Mouse (Mus musculus) limb, embryonic 10.5 days (tissue): ENCODE results near the gene Spdl1. TPM values are rescaled to one million over a fixed set of nuclear protein-coding genes. Genes with fewer than 3 reads are reported as not detected.

ENCODE experiments used
- DNase-seq: peaks from one replicate; pipeline ENCODE4 v3.0.0-alpha.2; 2017; ENCODE audit warnings: low spot score
- H3K27ac ChIP-seq: fragments of 300-500 bp; sonication (generic); 2 replicates; pipeline ENCODE4 v1.5.1; 2016; ENCODE audit warnings: mild to moderate bottlenecking
- H3K27me3 ChIP-seq: fragments of 300-500 bp; sonication (generic); 2 replicates; pipeline ENCODE4 v1.6.1; 2016; ENCODE audit warnings: low read depth, mild to moderate bottlenecking; ENCODE audit not compliant: poor library complexity, severe bottlenecking
- H3K36me3 ChIP-seq: fragments of 300-500 bp; sonication (generic); 2 replicates; pipeline ENCODE4 v1.6.1; 2016; ENCODE audit warnings: mild to moderate bottlenecking, moderate library complexity
- H3K4me1 ChIP-seq: fragments of 300-500 bp; sonication (generic); 2 replicates; pipeline ENCODE4 v1.6.1; 2016
- H3K4me3 ChIP-seq: fragments of 300-500 bp; sonication (generic); 2 replicates; pipeline ENCODE4 v1.5.1; 2016; ENCODE audit warnings: mild to moderate bottlenecking, moderate library complexity
- H3K9me3 ChIP-seq: fragments of 300-500 bp; sonication (generic); replicated peaks from 2 replicates; pipeline ENCODE4 v1.6.1; 2016; ENCODE audit warnings: mild to moderate bottlenecking
- WGBS: fragments of 180-500 bp; shearing (Covaris S2); methylation state at CpG from one replicate; pipeline ENCODE4 v1.1.7; 2016; 5-methylcytosine and 5-hydroxymethylcytosine counted together
- polyA plus RNA-seq: library from polyadenylated mRNA; unstranded; fragments of >200 nt; fragmentation: Nextera tagmentation; extraction: Ambion mirVana; gene quantifications from 2 replicates; pipeline ENCODE4 v1.2.1, GENCODE M21; 2016

The Spdl1 gene
- 33.5 and 33.9 TPM in 2 replicates for polyA plus RNA-seq

- WGBS = under 1% methylated on average over 49 of the region's 49 CpGs
Measured at GRCm38 (mm10) chr11:34833318-34834086, at the start of gene Spdl1. Gene Spdl1, minus strand, starts transcription at chr11:34833641.

DNA sequence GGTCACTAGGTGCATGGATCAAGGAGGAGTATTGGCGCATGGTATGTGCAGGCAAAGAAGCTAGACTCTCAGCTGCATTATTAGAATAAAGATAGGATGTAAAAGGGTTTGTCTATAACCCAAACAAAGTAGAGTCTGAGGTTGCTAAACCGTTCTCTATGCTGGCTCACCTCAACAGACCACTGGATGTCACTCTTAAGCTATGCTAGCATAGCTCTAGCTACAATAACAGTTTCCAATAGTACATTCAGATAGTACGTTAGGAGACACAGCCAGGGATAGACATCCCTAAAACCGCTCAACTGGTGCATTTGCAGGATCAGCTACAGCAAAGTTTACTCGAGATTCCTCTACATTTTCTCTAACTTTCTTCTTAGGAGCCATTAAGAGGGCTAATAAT is 48.1 kb upstream of the Spdl1 start:
- Histone ChIP-seq H3K9me3 (no peaks in the 10 kb centered on the region), H3K4me1 (no peaks in the 10 kb centered on the region), H3K27ac (no peak overlapping the region), H3K4me3 (no peak overlapping the region), H3K27me3 (peaks cover 12% of the 10 kb centered on the region), H3K36me3 (no peaks in the 10 kb centered on the region)
- no peak for DNase-seq
- 47% methylated on average over 5 of the region's 5 CpGs for WGBS

More at GRCm38 (mm10) chr11:34833318-34834086, at the start of gene Spdl1:
- Histone ChIP-seq H3K27ac (peak within 1 kb of the TSS; percentile 92), H3K36me3 (peaks cover 29% of the 10 kb centered on the region), H3K4me3 (peak within 1 kb of the TSS; percentile 78), H3K4me1 (peaks cover 15% of the 10 kb centered on the region), H3K27me3 (no peaks in the 10 kb centered on the region), H3K9me3 (no peaks in the 10 kb centered on the region)
- DNase-seq = peak; percentile 96

DNA sequence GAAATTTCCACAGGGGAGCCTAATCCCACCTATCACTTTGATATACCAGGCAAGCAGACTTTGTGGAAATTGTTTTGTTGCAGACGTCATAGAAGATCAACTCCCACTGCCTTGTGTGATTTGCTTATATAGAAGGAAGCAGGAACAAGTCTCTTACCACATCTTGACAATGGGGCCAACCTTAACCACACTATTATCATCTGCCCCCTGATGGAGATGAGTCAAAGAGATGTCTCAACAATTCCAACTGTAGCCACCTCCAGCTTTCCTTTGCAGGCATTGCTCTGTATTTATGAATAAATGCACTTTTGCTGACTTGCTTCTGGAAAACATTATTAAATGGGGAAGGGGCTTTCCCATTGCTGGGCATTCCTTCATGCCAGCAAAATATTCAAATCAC is 46.2 kb upstream of the Spdl1 start:
- H3K36me3 ChIP-seq = no peaks in the 10 kb centered on the region
- H3K4me1 ChIP-seq = no peaks in the 10 kb centered on the region
- H3K27ac ChIP-seq = no peak overlapping the region
- WGBS = 87% methylated on average over 1 of the region's 1 CpGs
- H3K9me3 ChIP-seq = no peaks in the 10 kb centered on the region
- no peak overlapping the region for H3K4me3 ChIP-seq
- DNase-seq = no peak
- H3K27me3 ChIP-seq = peaks cover 12% of the 10 kb centered on the region

- Histone ChIP-seq H3K4me1 (no peaks in the 10 kb centered on the region), H3K27ac (no peak overlapping the region), H3K9me3 (no peaks in the 10 kb centered on the region), H3K27me3 (no peaks in the 10 kb centered on the region), H3K36me3 (no peaks in the 10 kb centered on the region), H3K4me3 (no peak overlapping the region)
- DNase-seq = no peak
- 89% methylated on average over 2 of the region's 2 CpGs for WGBS
Measured at GRCm38 (mm10) chr11:34873861-34874260, 40.4 kb upstream of the Spdl1 start.

GRCm38 (mm10) chr11:34872432-34872831 is 39.0 kb upstream of the Spdl1 start:
- DNase-seq = no peak
- H3K27ac ChIP-seq = no peak overlapping the region
- WGBS = 93% methylated on average over 2 of the region's 2 CpGs
- no peaks in the 10 kb centered on the region for H3K36me3 ChIP-seq
- H3K9me3 ChIP-seq = no peaks in the 10 kb centered on the region
- no peaks in the 10 kb centered on the region for H3K4me1 ChIP-seq
- H3K4me3 ChIP-seq = no peak overlapping the region
- H3K27me3 ChIP-seq = no peaks in the 10 kb centered on the region

- no peaks in the 10 kb centered on the region for H3K9me3 ChIP-seq
Measured at GRCm38 (mm10) chr11:34871991-34872390, 38.5 kb upstream of the Spdl1 start.

GRCm38 (mm10) chr11:34871456-34871855 is 38.0 kb upstream of the Spdl1 start:
- Histone ChIP-seq H3K4me3 (no peak overlapping the region), H3K27ac (no peak overlapping the region), H3K4me1 (no peaks in the 10 kb centered on the region), H3K36me3 (no peaks in the 10 kb centered on the region), H3K27me3 (no peaks in the 10 kb centered on the region), H3K9me3 (no peaks in the 10 kb centered on the region)
- no peak for DNase-seq
- WGBS = 86% methylated on average over 3 of the region's 3 CpGs

More at GRCm38 (mm10) chr11:34871991-34872390, 38.5 kb upstream of the Spdl1 start:
- Histone ChIP-seq H3K27ac (no peak overlapping the region), H3K36me3 (no peaks in the 10 kb centered on the region), H3K4me1 (no peaks in the 10 kb centered on the region), H3K27me3 (no peaks in the 10 kb centered on the region), H3K4me3 (no peak overlapping the region)
- DNase-seq = no peak
- WGBS = 89% methylated on average over 3 of the region's 3 CpGs

DNA sequence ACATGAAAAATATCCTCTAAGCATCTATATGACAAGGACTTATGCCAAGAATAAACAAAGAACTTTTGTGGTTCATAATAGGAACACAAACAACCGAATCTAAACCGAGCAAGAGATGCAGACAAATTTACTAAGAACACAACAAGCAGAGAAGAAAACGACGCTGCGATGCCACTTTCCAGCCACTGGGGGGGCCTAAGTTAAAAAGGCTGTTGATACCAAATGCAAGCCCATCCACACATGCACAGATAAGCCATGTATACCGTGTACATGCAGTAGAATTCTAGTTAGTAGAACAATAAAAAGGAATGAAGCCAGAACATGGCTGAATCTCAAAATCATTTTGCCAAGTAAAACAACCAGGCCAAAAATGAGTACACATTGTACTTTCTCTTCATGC is 35.2 kb upstream of the Spdl1 start:
- DNase-seq = no peak
- Histone ChIP-seq H3K36me3 (no peaks in the 10 kb centered on the region), H3K27ac (no peak overlapping the region), H3K9me3 (no peaks in the 10 kb centered on the region), H3K4me1 (no peaks in the 10 kb centered on the region), H3K4me3 (no peak overlapping the region), H3K27me3 (no peaks in the 10 kb centered on the region)
- WGBS = 45% methylated on average over 6 of the region's 6 CpGs

DNA sequence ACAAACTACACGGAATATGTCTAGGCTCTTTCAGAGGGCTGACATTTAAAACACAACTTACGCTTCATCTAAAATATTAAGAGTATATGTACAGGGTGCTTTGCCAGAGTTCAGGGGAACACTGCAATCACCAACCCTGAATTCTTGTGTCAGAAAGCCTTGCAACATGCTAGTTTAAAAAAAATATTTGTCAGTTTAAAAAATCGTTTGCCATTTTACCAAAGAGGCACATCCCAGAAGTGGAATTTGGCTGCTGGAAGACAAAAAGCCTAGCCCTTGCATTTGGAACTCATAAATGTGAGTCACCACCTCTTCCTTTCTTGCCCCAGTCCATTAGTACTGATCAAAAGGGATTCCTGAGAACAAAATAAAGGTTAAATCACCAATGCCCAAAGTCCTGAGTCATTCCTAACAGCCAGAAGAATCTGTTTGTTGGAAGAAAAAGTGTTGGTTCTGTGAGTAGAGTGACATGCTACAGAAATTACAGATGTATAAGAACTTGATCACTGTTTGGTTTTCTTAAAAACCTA is 32.4 kb upstream of the Spdl1 start:
- WGBS = 83% methylated on average over 3 of the region's 3 CpGs
- no peaks in the 10 kb centered on the region for H3K27me3 ChIP-seq
- no peak overlapping the region for H3K4me3 ChIP-seq
- H3K27ac ChIP-seq = no peak overlapping the region
- H3K36me3 ChIP-seq = no peaks in the 10 kb centered on the region
- H3K9me3 ChIP-seq = no peaks in the 10 kb centered on the region
- H3K4me1 ChIP-seq = no peaks in the 10 kb centered on the region
- no peak for DNase-seq

GRCm38 (mm10) chr11:34865181-34865580 is 31.7 kb upstream of the Spdl1 start:
- Histone ChIP-seq H3K36me3 (no peaks in the 10 kb centered on the region), H3K4me1 (no peaks in the 10 kb centered on the region), H3K27me3 (no peaks in the 10 kb centered on the region), H3K9me3 (no peaks in the 10 kb centered on the region), H3K4me3 (no peak overlapping the region), H3K27ac (no peak overlapping the region)
- no peak for DNase-seq
- 92% methylated on average over 14 of the region's 14 CpGs for WGBS

- Histone ChIP-seq H3K9me3 (no peaks in the 10 kb centered on the region), H3K27ac (no peak overlapping the region), H3K27me3 (0 out of 2 replicates have a peak, but pooled peaks cover 3% of the 10 kb centered on the region), H3K4me3 (no peak overlapping the region), H3K4me1 (no peaks in the 10 kb centered on the region), H3K36me3 (no peaks in the 10 kb centered on the region)
- 67% methylated on average over 3 of the region's 3 CpGs for WGBS
- DNase-seq = no peak
Measured at GRCm38 (mm10) chr11:34856652-34857051, 23.2 kb upstream of the Spdl1 start.

- no peaks in the 10 kb centered on the region for H3K4me1 ChIP-seq
- no peaks in the 10 kb centered on the region for H3K9me3 ChIP-seq
- no peak overlapping the region for H3K27ac ChIP-seq
- 0 out of 2 replicates have a peak, but pooled peaks cover 10% of the 10 kb centered on the region for H3K27me3 ChIP-seq
- H3K4me3 ChIP-seq = no peak overlapping the region
- no peak for DNase-seq
- WGBS = 84% methylated on average over 5 of the region's 5 CpGs
- H3K36me3 ChIP-seq = no peaks in the 10 kb centered on the region
Measured at GRCm38 (mm10) chr11:34846268-34846652, 12.8 kb upstream of the Spdl1 start.

DNA sequence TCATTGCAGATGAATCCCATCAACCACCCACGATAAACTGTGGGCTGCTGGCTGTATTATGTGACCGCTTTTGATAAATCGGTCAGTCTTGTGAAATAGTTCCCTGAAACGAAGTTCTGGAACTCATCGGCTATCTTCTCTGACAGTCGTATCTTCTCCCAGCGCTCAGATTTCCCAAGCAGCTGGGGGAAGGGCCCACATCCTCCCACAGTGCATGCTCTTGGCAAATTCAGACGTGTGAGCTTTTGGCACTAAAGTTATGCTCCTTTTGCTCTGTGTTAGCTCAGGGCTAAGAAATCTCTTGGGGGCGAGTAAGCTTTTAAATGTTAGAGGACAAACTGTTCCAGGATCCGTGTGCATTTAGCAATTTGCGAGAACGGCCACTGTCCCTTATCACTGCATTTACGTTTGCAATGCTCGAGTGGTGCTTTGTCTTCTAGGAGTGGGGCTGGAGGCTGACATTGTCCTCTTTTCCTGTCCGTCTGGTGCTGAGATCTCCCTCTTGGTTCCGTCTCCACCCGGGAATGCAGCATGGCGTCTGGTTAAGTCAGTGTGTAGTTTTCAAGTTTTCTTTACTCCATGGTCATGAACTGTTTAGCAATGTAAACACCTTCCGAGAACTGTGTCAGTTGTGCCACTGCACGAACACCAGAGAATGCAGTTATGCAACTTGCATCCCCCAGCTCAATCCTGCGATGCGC is 12.3 kb upstream of the Spdl1 start:
- no peaks in the 10 kb centered on the region for H3K9me3 ChIP-seq

More for the DNA sequence above, 12.3 kb upstream of the Spdl1 start:
- DNase-seq = no peak
- no peak overlapping the region for H3K27ac ChIP-seq
- H3K4me1 ChIP-seq = no peaks in the 10 kb centered on the region
- H3K4me3 ChIP-seq = no peak overlapping the region
- H3K36me3 ChIP-seq = no peaks in the 10 kb centered on the region
- 74% methylated on average over 22 of the region's 22 CpGs for WGBS
- 0 out of 2 replicates have a peak, but pooled peaks cover 10% of the 10 kb centered on the region for H3K27me3 ChIP-seq
